Mouse (Mus musculus) heart, postnatal 25 days (tissue): ENCODE measurements around the gene Igfbp1. TPM values are rescaled to one million over a fixed set of nuclear protein-coding genes. Genes with fewer than 3 reads are reported as not detected.
"Not testable (repeated sequence)": the region's sequence is repeated elsewhere in the genome, so short reads cannot be mapped to it uniquely, and the experiment has no call there.

Experiments
- DNase-seq: peaks from one replicate; pipeline ENCODE4 v3.0.0; 2022; ENCODE audit warnings: low spot score
- intact Hi-C: fragments of 180-260 bp; cut with DNase I; formaldehyde crosslinking; loops from one replicate; pipeline ENCODE4 v1.15.1; 2025
- total RNA-seq, 2 experiments: library from RNA; stranded (reverse); gene quantifications; 2 replicates each; pipeline ENCODE4 v1.2.3; 2021

Gene Igfbp1
- total RNA-seq, 2 experiments from 2014 or later, result not detected

DNA sequence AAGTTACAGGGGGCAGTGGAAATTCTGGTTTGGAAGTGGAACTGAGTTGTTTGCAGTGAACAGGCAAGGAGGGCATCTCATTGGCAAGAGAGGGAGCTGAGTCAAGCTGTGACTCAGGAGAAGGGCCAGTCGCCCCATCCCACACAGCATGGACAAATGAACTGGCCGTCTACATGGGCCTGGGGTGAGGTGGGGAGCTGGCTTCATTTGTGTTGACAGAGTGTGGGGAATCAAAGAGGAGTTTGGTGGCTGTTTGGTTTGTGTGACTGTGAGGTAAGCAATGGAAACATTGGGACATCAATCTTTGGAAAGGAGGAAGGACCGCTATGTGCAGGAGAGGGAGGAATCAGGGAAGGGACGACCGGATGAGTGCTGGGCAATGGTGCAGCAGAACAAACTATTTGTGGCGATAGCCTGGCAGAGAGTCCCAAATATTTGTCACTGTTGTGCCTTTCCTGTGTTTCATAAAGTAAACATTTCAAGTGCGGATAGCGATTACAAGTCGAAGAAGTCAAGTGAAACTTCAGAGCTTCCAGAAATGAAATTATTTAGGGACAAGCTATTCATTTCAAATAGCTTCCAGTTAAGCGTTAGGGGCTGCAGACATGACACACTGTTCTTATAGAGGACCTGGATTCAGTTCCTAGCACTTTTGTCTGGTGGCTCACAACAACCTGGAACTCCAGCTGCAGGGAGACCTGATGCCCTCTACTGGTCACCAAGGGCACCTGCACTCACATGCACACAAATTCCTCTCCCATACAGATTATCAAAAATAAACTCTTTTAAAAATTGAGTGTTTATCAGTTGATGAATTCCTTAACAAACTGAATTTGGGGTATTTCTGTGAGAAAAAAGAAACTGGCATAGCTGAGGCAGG, 2.9 kb upstream of the Igfbp1 start:
- DNase-seq, result no peak
- intact Hi-C loops, result no loop called here

DNA sequence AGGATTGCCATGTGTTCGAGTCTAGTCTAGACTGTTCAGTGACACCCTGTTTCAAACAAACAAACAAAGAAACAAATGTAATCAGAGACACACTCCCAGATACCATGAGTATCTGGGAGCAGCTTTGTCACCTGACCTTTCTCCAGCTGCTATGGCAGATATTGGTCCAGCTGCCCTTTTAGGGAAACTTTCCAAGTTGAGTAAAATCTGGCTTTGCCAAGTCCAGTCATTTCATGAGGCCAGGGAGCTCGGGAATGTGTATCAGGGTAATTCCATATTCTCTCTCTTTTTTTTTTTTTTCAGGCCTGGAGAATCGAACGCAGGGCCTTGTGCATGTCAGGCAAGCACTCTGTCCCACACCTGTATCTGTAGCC, 2.3 kb upstream of the Igfbp1 start:
- intact Hi-C loops, result no loop called here
- DNase-seq, result no peak

DNA sequence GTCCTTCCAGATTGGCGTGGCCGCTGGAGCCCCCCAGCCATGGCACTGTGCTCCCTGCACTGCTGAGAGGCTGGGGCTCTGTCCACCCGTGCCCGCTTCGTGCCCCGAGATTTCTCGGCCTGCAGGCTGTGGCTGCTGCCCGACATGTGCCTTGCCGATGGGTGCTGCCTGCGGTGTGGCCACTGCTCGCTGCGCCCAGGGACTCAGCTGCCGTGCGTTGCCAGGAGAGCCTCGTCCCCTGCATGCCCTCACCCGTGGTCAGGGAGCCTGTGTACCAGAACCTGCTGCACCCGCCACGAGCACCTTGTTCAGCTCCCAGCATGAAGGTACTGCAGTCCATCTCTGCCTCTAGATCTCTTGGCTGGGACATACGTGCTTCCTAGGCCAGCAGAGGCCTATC, 424 bp downstream of the Igfbp1 start:
- intact Hi-C loops, result no loop called here

DNA sequence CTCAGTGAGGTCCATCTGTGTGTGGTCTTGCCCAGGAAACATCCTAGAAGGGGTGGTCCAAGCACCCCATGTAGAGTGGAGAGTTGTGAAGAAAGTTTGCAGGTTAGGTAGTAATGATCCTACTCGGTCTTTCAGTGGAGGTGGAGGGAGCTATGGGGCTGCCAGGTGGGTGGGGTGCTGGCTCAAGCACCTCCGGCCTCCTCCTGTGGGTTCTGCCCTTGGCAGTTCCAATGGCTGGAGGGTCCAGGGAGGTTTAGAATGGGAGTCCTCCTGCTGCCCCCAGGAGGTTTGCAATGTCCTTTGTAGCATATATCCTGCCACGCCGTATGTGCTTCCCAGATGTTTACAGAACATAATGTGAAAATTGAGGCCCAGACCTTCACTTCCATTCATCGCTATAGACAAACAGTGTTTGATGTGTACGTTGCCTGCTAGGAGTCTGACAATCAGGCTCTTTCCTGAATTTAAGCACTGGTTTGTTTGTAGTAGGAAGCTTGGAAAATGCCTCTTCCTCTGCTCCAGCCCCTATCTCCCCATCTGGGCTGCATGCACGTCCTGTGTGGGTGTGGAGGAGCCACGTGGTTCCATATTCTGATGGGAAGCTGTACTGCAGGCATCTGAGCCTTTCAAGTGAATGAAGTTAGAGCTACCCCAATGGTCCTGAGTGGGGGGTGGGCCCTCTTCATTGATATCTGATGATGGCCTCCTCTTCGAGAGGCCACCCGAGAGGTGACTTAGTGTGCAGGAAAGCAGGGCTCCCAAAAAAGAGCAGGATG, 1.1 kb downstream of the Igfbp1 start:
- no peak for DNase-seq
- intact Hi-C loops, result no loop called here

More for the DNA sequence above, 424 bp downstream of the Igfbp1 start:
- no peak for DNase-seq

DNA sequence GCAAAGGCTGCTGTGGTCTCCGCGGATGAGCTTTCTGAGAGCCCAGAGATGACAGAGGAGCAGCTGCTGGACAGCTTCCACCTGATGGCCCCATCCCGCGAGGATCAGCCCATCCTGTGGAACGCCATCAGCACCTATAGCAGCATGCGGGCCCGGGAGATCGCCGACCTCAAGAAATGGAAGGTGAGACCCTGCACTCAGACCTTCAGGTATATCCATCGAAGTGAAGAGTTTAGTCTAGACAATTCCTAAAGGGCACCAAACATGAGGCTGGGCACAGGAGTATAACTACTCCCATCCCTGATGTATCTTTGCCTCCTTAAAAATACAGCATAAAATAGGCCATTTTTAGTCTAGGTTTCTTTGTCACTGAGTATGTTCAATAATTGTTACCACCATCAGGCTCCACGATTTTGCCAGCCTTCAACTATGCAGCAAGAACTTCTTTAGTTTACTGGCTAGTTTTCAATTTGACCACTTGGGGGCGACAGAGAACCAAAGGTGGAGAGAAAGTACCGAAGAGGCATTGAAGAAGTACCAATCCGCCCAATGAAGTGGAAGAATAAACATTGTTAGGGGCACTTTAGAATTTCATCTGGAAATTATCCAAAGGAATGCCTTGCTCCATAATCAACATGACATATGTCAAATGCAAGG, 2.3 kb downstream of the Igfbp1 start:
- intact Hi-C loops, result loop anchor here (1.0 kb wide), 1 partner anchor 1205 kb away; no protein-coding TSS in a partner anchor
- DNase-seq, result no peak

DNA sequence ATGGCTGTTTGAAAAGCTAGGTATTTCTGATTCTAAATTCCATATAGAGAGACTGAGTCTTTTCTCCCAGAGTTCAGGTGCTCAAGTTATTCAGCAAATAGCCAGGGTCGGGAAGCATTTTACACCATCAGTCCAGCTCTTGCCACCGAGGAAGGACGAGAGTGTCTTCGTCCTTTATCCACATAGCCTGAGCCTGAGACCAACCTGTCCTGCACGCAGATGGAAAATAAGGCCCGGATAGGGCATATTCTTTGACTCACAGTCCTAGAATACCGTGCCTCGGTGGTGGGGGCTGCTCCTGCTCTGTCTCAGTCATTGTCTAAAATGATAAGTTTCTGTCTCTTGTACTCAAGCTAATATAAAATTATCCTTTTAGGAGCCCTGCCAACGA, 2.8 kb downstream of the Igfbp1 start:
- DNase-seq, result no peak
- intact Hi-C loops, result loop anchor here (1.0 kb wide), 1 partner anchor 1205 kb away; no protein-coding TSS in a partner anchor

DNA sequence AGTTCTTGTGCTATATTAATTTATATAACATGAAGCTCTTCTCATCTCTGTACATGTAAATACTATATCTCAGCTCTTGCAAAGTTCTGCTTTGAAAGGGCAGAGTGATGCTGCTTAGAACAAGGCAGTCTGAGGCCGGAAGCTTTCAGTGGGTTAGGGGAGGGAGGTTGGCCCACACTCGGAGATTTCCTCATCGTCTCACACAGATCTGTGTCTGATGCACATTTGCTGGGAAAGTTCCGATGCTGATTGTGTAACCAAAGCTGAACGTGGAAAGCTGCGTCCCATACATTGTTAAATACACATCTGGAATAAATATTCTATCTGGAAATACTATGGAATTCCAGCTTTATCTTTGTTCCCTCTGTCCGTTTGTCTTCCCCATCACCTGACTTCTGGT, 4.6 kb downstream of the Igfbp1 start:
- intact Hi-C loops, result no loop called here
- DNase-seq, result no peak

DNA sequence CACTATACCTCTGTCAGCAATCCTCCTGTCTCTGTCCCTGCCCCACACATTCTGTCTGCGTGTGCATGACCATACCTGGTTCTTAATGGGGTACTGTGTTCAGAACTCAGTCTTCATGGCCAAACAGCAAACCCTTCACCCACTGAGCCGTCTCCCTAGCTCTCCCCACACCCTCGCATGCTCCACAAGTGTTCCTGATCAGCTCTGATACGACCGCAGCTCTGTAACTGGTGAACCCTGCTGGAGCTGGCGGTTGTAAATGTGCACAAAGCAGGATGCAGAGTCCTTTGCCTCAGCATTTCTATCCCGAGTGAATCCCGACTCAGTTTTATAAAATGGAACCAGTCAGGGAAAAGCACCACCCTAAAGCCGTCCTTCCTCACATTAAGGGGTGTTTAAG, 6.3 kb downstream of the Igfbp1 start:
- DNase-seq, result no peak
- intact Hi-C loops, result no loop called here

DNA sequence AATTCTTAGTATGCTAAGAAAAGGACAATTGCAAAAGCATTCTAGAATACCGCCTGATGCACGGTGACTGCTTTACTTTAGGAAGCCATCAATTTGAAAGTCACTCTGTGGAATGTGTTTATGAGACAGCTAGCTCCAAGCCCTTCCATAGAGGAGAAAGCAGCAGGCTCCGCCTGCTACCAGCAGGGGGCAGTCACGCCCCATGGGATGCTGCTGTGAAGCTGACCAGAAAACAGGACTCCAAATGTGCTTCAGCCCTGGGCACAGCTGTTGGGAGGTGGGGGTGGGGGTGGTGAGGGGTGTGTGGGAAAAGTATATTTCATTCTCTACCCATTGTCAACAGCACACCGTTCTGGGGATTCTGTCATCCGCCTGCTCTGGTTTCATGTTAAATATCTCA, 12.8 kb downstream of the Igfbp1 start:
- DNase-seq, result peak; percentile 17
- intact Hi-C loops, result loop anchor here (2.0 to 10.0 kb wide), 6 partner anchors 124 to 1314 kb away; no protein-coding TSS in a partner anchor

DNA sequence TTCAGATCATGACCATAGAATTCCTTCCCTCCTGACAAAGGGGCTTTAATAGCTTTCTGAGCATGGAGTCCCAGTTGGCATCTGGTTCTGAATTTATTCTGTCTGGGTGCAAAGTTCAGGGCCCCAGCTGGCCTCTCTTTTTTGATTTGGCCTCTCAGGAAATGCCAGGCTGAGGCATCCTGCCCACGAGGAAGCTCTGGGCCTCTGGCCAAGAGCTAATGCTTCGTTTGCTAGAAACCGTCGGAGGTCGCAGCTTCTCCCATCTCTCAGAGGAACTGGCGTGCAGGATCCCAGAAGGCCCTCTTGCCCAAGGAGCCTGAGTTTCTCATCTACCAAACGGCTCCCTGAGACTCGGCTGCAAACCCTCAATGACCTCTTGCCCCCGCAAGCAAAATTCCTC, 13.6 kb downstream of the Igfbp1 start:
- intact Hi-C loops, result loop anchor here (2.0 to 10.0 kb wide), 6 partner anchors 124 to 1314 kb away; no protein-coding TSS in a partner anchor
- no peak for DNase-seq

DNA sequence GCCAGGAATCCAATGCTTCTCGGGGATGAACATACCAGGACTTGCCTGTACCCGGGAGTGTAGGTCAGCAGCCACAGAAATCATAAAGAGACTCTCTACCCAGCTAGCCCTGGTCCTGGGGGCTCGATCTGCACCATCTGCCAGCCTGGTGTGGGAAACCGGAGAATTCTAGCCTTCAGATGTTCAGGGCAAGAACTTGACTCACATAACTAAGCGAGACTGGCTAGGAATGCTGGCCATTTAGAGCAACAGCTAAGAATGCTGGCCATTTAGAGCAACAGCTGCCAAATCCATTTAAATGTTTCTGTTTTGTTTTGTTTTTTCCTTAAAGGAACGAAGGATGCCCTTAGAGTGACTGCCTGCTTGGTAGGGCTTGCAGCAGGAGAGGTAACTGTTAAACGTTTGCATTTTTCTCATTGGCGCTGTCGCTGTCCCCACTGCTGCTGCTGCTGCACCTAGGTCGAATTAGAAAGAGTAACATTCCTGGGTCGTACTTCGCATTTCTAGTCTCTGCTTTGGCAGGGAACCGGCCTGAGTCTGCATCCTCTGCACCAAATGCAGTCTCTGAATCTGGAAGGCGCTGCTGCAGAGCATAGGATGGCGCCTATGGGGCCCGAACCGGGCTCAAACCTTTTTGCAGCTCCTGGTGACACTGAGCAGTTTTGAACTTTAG, 14.7 kb downstream of the Igfbp1 start:
- DNase-seq, result no peak
- intact Hi-C loops, result loop anchor here (2.0 to 10.0 kb wide), 6 partner anchors 123 to 1313 kb away; no protein-coding TSS in a partner anchor

DNA sequence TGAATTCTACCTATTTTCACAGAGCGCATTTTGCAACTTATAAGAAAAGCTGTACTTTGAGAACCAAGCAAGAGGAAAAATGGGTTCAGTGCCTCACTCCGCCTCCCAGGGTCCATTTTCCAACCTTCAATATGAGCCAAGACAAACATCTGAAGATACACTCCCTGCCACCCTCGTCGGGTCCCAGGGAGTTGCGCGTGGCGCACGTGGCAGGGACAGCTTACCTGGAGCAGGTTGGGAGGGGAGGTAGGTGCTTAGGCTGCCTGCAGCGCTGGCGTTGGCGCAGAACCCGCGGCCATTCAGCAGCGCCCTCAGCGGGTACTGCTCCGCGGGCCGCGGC, 15.5 kb downstream of the Igfbp1 start:
- intact Hi-C loops, result loop anchor here (2.0 to 10.0 kb wide), 6 partner anchors 122 to 1312 kb away; no protein-coding TSS in a partner anchor

DNA sequence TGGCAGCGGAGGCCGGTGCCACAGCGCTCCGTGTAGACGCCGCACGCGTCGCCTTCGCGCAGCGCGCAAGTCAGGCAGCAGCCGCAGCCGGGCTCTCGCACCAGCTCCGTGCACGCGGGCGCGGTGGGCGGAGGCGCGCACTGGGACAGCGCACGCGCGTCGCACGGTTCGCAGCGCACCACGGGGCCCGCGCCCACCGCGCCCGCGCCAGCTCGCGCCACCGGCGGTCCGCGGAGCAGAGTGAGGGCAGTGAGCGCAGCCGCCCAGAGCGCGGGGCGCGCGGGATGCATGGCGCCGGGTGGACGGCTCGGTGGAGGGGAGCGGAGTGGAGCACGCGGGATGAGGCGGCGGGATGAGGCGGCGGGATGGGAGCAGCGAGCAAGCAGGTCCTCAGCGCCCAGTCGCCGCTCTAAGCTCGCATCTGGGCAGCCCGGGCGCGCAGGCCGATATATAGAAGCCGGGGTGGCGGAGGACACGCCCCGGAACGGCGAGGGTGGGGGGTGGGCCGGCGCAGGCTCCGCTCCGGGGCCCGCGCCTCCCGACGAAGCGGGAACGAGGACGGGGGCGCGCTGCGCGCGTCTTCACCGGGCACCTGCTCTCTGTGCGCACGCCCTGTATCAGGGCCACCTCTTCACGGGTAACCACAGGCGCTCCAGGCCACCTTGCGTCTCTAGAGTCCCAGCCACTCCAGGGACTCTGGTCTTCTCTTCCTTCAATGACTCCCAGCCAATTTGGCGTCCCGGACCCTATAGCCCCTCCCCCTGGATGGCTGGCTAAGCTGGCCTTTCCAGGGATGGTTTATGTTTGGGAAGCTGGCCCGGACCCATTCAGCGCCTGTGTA, 16.1 kb downstream of the Igfbp1 start, which contains the start of gene Igfbp3:
Igfbp3 (minus strand) TSS at position 423 of the 841 bp plus-strand sequence.
- intact Hi-C loops, result loop anchor here (1.0 to 10.0 kb wide), 7 partner anchors 121 to 1311 kb away; no protein-coding TSS in a partner anchor
- DNase-seq, result peak; percentile 25

More for the DNA sequence above, 15.5 kb downstream of the Igfbp1 start:
- DNase-seq, result no peak

DNA sequence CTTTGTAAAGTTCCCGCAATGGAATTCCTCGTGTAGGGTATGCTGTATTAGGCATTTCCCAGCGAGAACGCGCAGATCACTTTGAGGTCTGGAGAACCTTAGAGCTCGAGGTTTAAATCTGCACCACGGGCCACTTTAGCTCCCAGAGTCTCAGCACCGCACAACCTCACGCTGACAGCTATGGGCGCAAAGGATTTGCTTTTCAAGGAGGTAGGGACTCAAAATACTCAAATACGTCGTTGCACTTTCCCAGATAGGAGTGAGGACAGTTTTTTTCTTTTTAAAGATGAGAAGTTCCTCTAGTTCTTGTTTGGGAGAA, 16.7 kb downstream of the Igfbp1 start:
- intact Hi-C loops, result loop anchor here (1.0 to 10.0 kb wide), 6 partner anchors 120 to 1310 kb away; no protein-coding TSS in a partner anchor
- DNase-seq, result no peak

DNA sequence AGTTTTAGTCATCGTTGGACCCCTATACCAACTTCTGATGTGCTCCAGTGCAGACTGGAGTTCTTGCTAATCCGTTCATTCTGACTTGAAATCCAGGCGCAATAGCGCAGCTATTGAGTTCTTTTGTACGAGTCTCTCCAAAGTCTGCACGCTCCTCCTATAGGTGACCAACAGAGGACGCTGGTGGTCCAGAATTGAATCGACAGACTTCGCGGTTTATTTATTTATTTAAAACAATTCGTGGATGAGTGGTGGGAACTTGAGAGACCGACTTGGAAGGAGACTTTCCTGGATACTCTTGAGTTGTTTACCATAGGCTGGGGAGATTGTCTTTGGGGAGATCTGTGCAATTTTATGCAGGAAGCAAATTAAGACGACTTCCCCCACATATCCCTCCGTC, 17.2 kb downstream of the Igfbp1 start:
- intact Hi-C loops, result loop anchor here (1.0 to 10.0 kb wide), 6 partner anchors 120 to 1310 kb away; no protein-coding TSS in a partner anchor
- DNase-seq, result no peak

DNA sequence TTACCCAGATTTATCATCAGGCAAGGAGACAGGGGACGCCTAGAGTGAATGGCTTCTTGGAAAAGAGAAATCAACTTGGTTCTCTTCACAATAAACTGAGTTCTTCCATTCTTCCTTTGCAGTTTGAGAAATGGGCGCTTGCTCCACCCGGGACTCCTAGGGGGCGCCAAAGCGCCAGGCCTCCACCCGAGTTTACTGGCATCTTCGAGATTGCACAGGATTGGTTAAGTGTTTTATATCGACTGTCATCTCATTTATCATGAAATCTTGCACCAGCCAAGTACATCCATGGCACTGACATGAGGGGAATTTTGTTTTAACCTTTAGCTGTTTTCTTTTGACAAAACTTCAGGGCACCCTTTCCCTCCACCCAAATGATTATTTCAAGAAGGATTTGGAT, 18.1 kb downstream of the Igfbp1 start:
- no peak for DNase-seq
- intact Hi-C loops, result loop anchor here (10.0 kb wide), 3 partner anchors 119 to 1309 kb away; no protein-coding TSS in a partner anchor

DNA sequence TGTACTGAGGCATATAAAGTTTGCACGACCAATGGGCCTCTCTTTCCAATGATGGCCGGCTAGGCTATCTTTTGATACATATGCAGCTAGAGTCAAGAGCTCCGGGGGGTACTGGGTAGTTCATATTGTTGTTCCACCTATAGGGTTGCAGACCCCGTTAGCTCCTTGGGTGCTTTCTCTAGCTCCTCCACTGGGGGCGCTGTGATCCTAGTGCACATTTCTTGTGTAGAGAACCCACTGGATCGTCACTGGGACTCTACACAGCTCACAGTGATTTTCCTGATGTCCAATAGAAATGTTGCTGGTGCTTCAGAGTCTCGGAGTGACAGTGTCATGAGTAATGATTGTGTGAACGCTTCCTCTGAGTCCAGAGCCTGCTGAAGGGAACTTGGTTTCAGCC, 24.2 kb downstream of the Igfbp1 start:
- DNase-seq, intact Hi-C loops: not testable (repeated sequence)

DNA sequence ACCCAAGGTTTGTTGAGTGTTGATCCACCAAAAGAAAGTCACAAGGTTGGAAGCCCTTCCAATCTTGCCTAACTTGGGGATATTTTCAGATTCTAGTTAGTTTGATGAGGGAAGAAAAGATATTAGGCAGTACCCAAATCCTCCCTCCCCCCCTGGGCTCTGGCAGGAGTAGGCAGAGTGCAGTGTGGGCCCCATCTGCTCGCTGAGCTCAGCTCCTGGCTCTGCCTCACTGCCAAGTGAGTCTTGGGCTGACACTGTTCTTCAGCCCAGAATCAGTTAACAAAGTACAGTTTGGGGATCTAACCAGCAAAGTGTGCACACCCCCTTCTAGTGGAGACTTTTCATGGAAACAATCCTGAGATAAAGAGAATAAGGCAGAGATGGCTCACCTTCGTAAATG, 28.6 kb downstream of the Igfbp1 start:
- no peak for DNase-seq
- intact Hi-C loops, result no loop called here
